Mouse (Mus musculus): ENCODE data around the gene Palm2. TPM values are rescaled to one million over a fixed set of nuclear protein-coding genes. Genes with fewer than 3 reads are reported as not detected.

Palm2 gene
- polyA plus RNA-seq, 1 experiment from 2014 or later = 3.9 TPM

DNA sequence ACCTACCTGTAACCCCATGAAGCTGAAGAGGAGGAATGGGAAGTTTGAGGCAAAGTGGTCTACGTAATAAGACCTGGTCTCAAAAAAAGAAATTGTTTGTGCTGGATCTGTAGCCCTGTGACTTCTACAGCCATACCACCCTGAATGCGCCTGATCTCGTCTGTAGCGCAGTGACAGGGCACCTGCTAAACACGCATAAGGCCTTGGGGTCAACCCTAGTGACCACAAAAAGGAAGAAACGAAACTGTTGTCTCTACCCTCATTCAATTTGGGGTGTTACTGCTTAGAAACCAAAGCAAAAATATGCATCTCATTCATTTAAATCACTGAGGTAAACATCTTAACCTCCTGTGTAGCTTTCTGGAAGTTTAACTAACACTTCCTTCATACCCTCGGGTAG is 270.5 kb downstream of the Palm2 start:
- no peaks in the 10 kb centered on the region for H3K27me3 ChIP-seq (replicated peaks)
- no peaks in the 10 kb centered on the region for H3K9me3 ChIP-seq
- H3K9ac ChIP-seq = no peak overlapping the region
- H3K4me3 ChIP-seq (replicated peaks) = no peak overlapping the region
- 92% methylated on average over 7 of the region's 7 CpGs for WGBS
- no peaks in the 10 kb centered on the region for H3K36me3 ChIP-seq
- no peak for ATAC-seq
- no peak overlapping the region for H3K4me2 ChIP-seq (replicated peaks)
- no peak overlapping the region for H3K27ac ChIP-seq
- no peaks in the 10 kb centered on the region for H3K4me1 ChIP-seq (replicated peaks)

DNA sequence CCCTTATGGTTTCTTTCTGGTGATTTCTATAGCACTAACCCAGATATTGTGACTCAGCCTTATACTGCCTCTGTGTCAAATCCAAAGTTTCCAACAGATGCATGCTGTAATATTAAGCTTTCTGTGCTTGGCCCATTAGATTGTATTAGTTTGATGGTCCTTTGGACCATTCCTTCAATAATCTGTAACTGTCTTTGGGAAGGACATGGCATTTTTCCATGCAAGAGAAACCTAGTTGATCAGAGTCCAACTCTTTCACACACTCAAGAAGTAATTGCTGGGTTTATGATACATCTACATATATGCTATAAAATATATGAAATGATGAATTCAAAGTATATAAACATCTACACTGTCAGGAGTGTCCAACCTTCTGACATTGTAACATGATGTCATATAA is 281.8 kb downstream of the Palm2 start:
- no peak overlapping the region for H3K4me3 ChIP-seq (replicated peaks)
- no peaks in the 10 kb centered on the region for H3K9me3 ChIP-seq
- no peak overlapping the region for H3K27ac ChIP-seq
- no peaks in the 10 kb centered on the region for H3K4me1 ChIP-seq (replicated peaks)
- H3K9ac ChIP-seq = no peak overlapping the region
- H3K27me3 ChIP-seq (replicated peaks) = no peaks in the 10 kb centered on the region
- no peaks in the 10 kb centered on the region for H3K36me3 ChIP-seq
- ATAC-seq = no peak
- H3K4me2 ChIP-seq (replicated peaks) = no peak overlapping the region

DNA sequence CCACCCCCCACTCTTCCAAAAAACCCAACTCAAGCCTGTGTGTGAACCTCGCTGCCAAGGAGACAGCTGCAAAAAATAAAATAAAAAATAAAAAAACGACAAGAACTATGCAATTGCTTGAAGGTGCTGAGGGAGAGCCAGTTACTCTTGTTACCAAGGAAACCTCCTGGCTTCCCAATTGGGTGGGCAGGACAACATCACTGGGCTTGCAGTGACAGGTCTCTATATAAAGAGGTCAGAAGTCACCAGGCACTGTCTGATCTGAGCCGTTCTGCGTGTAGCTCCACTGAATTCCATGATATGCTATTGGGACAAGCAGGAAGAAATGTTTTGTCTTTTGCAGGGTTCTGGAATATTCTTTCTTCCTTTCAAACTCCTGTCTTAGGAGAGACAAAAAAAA is 282.7 kb downstream of the Palm2 start:
- WGBS = 27% methylated on average over 4 of the region's 4 CpGs
- H3K4me3 ChIP-seq (replicated peaks) = no peak overlapping the region
- ATAC-seq = no peak
- no peaks in the 10 kb centered on the region for H3K27me3 ChIP-seq (replicated peaks)
- no peak overlapping the region for H3K9ac ChIP-seq
- no peaks in the 10 kb centered on the region for H3K9me3 ChIP-seq
- no peak overlapping the region for H3K27ac ChIP-seq
- no peak overlapping the region for H3K4me2 ChIP-seq (replicated peaks)
- no peaks in the 10 kb centered on the region for H3K4me1 ChIP-seq (replicated peaks)
- no peaks in the 10 kb centered on the region for H3K36me3 ChIP-seq

DNA sequence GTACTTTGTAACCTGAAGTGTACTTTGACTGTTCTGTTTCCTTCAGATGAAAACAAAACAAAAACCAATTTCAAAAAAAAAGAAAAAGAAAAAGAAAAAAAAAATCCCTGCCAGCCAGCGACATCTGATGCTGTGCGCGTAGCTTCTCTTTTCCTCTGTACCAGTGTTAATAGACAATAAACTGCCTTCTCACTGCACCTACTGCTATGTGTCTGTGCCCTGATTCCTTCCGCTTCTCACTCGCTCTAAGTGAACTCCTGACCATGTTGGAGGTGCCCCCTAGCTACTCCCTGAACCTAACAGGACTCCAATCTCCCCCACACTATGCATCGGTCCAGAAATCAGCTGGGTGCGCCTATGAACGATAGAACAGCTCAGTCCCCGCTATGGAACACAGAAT is 283.3 kb downstream of the Palm2 start, which contains the start of gene Akap2:
Gene Akap2 (plus strand): TSS at position 304 of the 400 bp plus-strand sequence.
- no peak for ATAC-seq
- H3K36me3 ChIP-seq = no peaks in the 10 kb centered on the region
- WGBS = 79% methylated on average over 9 of the region's 9 CpGs
- H3K9ac ChIP-seq = no peak within 1 kb of the TSS
- H3K4me1 ChIP-seq (replicated peaks) = no peaks in the 10 kb centered on the region
- no peak within 1 kb of the TSS for H3K27ac ChIP-seq
- H3K27me3 ChIP-seq (replicated peaks) = no peaks in the 10 kb centered on the region
- H3K9me3 ChIP-seq = no peaks in the 10 kb centered on the region
- H3K4me2 ChIP-seq (replicated peaks) = no peak within 1 kb of the TSS
- no peak within 1 kb of the TSS for H3K4me3 ChIP-seq (replicated peaks)

DNA sequence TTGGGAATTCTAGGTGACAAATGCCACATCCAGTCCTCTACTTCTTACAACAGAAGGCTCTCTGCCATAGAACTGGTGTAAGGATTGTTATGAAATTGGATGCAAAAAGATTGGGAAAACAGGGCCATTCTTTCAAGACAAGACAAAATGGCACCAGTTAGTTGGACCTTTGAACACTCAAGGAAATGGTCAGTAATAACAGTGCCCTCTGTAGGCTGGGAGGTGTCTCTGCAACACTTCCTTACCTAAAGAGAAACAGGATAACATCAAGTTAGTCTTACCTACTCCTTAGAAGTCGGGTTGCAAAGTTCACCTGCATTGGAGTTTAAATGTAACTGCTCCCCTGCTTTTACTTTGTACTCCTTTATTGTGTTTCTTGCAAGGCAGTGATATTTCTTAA is 285.3 kb downstream of the Palm2 start:
- H3K4me2 ChIP-seq (replicated peaks) = no peak overlapping the region
- 83% methylated on average over 1 of the region's 1 CpGs for whole genome bisulfite sequencing
- H3K4me1 ChIP-seq (replicated peaks) = no peaks in the 10 kb centered on the region
- H3K9ac ChIP-seq = no peak overlapping the region
- no peak overlapping the region for H3K27ac ChIP-seq
- no peaks in the 10 kb centered on the region for H3K27me3 ChIP-seq (replicated peaks)
- H3K36me3 ChIP-seq = no peaks in the 10 kb centered on the region
- no peak for ATAC-seq
- H3K9me3 ChIP-seq = no peaks in the 10 kb centered on the region
- no peak overlapping the region for H3K4me3 ChIP-seq (replicated peaks)

DNA sequence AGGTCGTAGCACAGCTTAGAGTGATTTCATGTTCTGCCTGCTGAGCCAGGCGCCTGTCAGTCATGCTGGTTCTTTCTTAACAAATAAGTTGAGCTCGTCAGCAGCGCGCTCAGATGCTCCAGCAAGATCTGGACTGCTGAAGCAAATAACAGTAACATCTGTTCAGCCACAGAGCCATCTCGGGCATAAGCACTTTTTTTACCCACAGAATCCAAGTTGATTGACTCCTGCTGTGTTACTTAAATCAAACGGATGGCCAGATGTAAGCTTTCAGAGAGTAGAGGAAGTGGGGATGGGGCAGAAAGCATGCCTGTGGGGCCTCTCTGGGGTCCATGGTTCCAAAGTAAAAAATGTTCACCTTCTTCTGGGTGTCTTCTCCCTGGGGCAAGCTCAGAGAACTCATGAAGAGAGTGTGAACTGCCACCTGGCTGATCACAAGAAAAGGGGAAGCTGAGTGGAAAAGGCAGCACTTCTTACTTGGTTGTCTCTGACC is 286.9 kb downstream of the Palm2 start:
- Histone ChIP-seq H3K9ac (no peak overlapping the region), H3K4me2 (replicated peaks) (no peak overlapping the region), H3K4me1 (replicated peaks) (no peaks in the 10 kb centered on the region), H3K4me3 (replicated peaks) (no peak overlapping the region), H3K36me3 (no peaks in the 10 kb centered on the region), H3K27me3 (replicated peaks) (no peaks in the 10 kb centered on the region), H3K27ac (no peak overlapping the region), H3K9me3 (no peaks in the 10 kb centered on the region)
- WGBS = 40% methylated on average over 7 of the region's 7 CpGs
- no peak for ATAC-seq

DNA sequence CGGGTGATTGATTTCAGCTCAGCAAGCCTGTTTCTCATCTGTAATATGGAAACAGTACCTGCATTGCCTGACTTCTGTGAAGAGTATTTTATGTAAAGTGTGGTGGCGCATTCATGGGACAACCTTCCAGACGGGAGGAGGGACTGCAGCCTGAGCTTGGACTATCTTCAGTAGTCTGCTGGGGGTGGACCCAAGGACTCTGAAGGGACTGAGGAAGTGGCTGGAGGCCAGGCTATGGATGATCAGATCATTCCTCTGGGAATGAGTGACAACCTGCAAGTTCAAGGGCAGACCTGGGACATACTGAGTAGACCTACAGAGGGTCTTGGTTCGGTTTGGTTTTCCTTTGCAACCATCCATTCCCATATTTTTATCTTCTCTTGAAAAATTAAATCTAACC is 288.2 kb downstream of the Palm2 start:
- Histone ChIP-seq H3K4me1 (replicated peaks) (no peaks in the 10 kb centered on the region), H3K4me3 (replicated peaks) (no peak overlapping the region), H3K27ac (no peak overlapping the region), H3K4me2 (replicated peaks) (no peak overlapping the region), H3K27me3 (replicated peaks) (no peaks in the 10 kb centered on the region), H3K9me3 (no peaks in the 10 kb centered on the region), H3K36me3 (no peaks in the 10 kb centered on the region), H3K9ac (no peak overlapping the region)
- no peak for ATAC-seq
- 80% methylated on average over 4 of the region's 4 CpGs for WGBS

DNA sequence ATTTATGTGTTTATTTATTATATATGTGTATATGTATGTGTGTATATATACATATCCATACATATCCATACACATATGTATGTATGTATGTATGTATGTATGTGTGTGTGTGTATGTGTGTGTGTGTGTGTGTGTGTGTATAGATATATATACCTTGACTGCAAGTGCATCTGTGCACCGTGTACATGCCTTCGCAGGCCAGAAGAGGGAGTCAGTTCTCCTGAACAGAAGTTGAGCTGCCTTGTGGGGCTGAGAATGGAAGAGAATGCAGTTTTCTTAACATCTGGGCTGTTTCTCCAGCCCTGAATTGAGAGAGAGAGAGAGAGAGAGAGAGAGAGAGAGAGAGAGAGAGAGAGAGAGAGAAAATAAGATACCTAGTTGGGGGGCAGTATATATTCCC is 289.6 kb downstream of the Palm2 start:
- Histone ChIP-seq H3K4me3 (replicated peaks) (no peak overlapping the region), H3K9me3 (no peaks in the 10 kb centered on the region), H3K27me3 (replicated peaks) (no peaks in the 10 kb centered on the region), H3K4me1 (replicated peaks) (no peaks in the 10 kb centered on the region), H3K27ac (no peak overlapping the region), H3K9ac (no peak overlapping the region), H3K36me3 (no peaks in the 10 kb centered on the region), H3K4me2 (replicated peaks) (no peak overlapping the region)
- no peak for ATAC-seq
- WGBS = 64% methylated on average over 2 of the region's 2 CpGs

DNA sequence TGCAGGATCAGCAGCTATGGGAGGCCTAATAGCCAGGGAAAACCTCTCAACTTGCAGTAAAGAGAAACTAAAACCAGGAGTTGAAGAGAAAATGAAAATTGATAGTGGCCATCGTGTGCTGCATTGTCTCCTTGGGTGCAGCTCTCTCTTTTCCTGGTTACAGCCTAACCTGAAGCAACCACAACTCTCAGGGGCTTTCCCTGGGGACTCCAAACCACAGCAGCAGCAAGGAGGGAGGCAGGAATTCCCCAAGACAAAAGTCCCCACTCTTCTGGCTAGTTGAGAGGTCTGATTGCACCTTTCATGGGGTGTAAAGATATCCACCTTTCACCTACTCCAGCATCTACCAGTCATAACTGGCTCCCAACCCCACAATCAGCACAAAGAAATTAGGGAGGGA is 291.5 kb downstream of the Palm2 start:
- Histone ChIP-seq H3K9me3 (no peaks in the 10 kb centered on the region), H3K27me3 (replicated peaks) (no peaks in the 10 kb centered on the region), H3K4me1 (replicated peaks) (no peaks in the 10 kb centered on the region), H3K36me3 (no peaks in the 10 kb centered on the region), H3K4me2 (replicated peaks) (no peak overlapping the region), H3K4me3 (replicated peaks) (no peak overlapping the region), H3K9ac (no peak overlapping the region), H3K27ac (no peak overlapping the region)
- WGBS = 67% methylated on average over 1 of the region's 1 CpGs
- no peak for ATAC-seq

DNA sequence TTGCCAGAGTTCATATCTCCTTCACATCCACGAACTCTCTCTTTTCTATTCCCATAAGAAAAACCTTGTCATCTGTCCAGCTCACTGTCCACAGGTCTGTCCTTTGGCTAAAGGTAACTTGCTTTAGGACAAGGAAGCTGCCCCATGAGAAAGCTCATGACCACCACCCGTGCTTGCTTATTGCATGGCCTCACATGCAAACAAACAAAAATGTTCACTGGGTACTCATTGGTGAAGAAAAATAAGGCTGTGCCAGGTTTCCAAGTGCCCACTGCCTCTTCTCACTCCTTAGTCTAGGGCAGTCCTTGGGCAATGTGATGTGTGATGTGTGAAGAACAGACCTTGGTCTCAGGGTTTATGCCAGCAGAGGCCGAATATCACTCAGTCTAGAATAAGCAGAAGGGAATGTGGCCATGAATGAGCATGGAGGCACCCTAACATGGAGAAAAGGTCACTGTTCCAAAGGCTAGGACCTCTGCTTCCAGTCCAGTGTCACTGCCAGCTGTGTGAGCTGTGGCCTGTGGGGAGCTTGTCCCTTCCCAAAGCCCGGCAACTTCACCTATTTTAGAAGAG is 294.6 kb downstream of the Palm2 start:
- Histone ChIP-seq H3K27ac (no peak overlapping the region), H3K27me3 (replicated peaks) (no peaks in the 10 kb centered on the region), H3K9ac (no peak overlapping the region), H3K9me3 (no peaks in the 10 kb centered on the region), H3K4me2 (replicated peaks) (no peak overlapping the region), H3K4me1 (replicated peaks) (no peaks in the 10 kb centered on the region), H3K36me3 (no peaks in the 10 kb centered on the region), H3K4me3 (replicated peaks) (no peak overlapping the region)
- 84% methylated on average over 4 of the region's 4 CpGs for WGBS
- no peak for ATAC-seq

DNA sequence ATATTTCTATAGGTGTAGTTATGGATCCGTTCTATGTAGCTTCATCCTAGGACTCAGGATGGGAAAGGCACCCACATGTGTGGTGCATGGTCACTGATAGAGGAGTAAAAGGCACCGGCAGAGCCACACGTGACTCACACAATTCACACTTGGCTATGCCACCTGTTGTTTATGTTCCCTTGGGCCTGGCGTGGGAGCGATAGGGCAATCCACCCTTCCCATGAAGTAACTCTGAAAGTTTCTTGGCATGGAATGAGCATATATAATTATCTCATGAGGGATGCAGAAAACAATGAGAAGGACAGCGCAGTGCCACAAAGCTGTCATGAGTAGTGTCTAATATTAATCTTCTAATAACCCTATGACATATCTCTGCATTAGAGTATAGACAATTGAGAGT is 296.0 kb downstream of the Palm2 start:
- Histone ChIP-seq H3K36me3 (no peaks in the 10 kb centered on the region), H3K27ac (no peak overlapping the region), H3K27me3 (replicated peaks) (no peaks in the 10 kb centered on the region), H3K4me2 (replicated peaks) (no peak overlapping the region), H3K9me3 (no peaks in the 10 kb centered on the region), H3K9ac (no peak overlapping the region), H3K4me1 (replicated peaks) (no peaks in the 10 kb centered on the region), H3K4me3 (replicated peaks) (no peak overlapping the region)
- 87% methylated on average over 6 of the region's 6 CpGs for WGBS
- no peak for ATAC-seq

DNA sequence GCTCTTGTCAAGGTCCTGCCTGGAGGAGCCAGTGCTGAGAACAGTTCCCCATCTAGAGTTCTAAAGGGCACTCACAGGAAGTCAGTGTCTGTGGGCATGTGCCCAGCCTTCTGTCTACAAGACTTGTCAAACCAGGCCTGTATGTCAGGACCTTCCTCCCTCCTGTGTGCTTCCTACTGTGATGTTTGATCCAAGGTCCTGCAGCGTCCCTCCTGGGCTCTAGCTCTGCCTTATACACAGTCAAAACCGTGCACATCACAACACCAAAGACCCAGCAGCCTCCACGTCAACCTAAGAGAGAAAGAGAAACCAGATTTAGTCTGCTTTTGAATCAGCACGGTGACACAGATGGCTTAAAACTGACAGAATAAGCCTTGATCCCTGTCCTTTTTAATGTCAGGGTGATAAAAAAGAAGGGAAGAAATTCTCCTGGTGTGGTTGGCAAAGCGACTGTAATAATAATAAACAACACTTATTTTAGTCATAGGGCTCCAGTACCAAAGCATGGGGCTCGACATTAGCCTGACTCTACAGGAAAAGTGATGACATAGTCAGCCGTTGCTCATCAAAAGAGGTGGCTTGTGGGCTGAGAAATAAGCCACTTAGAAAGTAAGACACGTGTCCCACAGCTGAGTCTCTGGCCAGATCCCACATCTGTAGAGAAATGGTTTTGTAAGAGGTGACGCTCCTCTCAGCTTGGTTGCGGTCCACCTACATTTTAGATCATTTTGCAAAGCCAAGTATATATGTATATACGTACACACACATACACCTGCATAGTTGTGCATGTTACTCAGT is 297.0 kb downstream of the Palm2 start:
- no peak overlapping the region for H3K9ac ChIP-seq
- WGBS = 77% methylated on average over 11 of the region's 11 CpGs

DNA sequence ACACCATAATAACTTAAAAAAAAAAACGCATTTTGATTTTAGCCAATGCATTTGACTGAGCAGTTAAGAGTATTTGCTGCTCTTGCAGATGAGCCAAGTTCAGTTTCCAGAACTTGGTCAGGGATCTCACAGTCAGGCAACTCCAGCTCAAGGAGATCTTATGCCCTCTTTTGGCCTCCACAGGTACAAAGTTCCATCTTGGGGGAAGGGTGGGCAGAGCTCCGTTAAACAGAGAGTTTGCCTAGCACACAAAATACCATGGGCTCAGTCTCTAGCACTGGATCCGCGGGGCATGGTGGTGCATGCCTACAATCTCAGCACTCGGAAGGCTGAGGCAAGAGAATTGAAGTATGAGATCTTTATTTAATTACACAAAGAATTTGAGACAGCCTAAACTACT is 298.3 kb downstream of the Palm2 start:
- H3K36me3 ChIP-seq = no peaks in the 10 kb centered on the region
- H3K9me3 ChIP-seq = no peaks in the 10 kb centered on the region
- H3K9ac ChIP-seq = no peak overlapping the region
- no peak overlapping the region for H3K27ac ChIP-seq
- no peaks in the 10 kb centered on the region for H3K27me3 ChIP-seq (replicated peaks)
- H3K4me3 ChIP-seq (replicated peaks) = no peak overlapping the region
- H3K4me2 ChIP-seq (replicated peaks) = no peak overlapping the region
- ATAC-seq = no peak
- WGBS = 77% methylated on average over 5 of the region's 5 CpGs
- no peaks in the 10 kb centered on the region for H3K4me1 ChIP-seq (replicated peaks)

More for the DNA sequence above, 297.0 kb downstream of the Palm2 start:
- H3K27ac ChIP-seq = no peak overlapping the region
- H3K4me1 ChIP-seq (replicated peaks) = no peaks in the 10 kb centered on the region
- no peak overlapping the region for H3K4me3 ChIP-seq (replicated peaks)
- ATAC-seq = no peak
- no peaks in the 10 kb centered on the region for H3K9me3 ChIP-seq
- H3K27me3 ChIP-seq (replicated peaks) = no peaks in the 10 kb centered on the region
- no peaks in the 10 kb centered on the region for H3K36me3 ChIP-seq
- H3K4me2 ChIP-seq (replicated peaks) = no peak overlapping the region

Measured in intestine, embryonic 15.5 days (tissue).